ENCODE assay signal across 8 mouse cellular contexts in genomic region chr15:79804352-79805071, GRCm38 (mm10). TPM values are rescaled to one million over a fixed set of nuclear protein-coding genes. Genes with fewer than 3 reads are reported as not detected.
DNase-seq lines count a peak whose midpoint lies in the region; ATAC-seq and TF ChIP-seq lines count a peak whose summit lies in the region.

TSS of gene Nptxr (minus strand) at chr15:79804766.

- peaks cover 90% of the 10 kb centered on the region for H3K27me3 ChIP-seq in limb, embryonic 13.5 days
- peaks cover 8% of the 10 kb centered on the region for H3K27me3 ChIP-seq in midbrain, postnatal 0 days (ENCODE audit: insufficient read depth, low read length)

- ATAC-seq in limb, embryonic 13.5 days (ENCODE audit: low FRiP score, low read depth), result peak; percentile 78
- peak; percentile 74 for ATAC-seq in midbrain, postnatal 0 days (ENCODE audit: low FRiP score)

- no peaks in the 10 kb centered on the region for H3K9me3 ChIP-seq in limb, embryonic 13.5 days
- H3K9me3 ChIP-seq in midbrain, postnatal 0 days (ENCODE audit: low read length), result no peaks in the 10 kb centered on the region

- DNase-seq in layer of hippocampus, adult 11-12 months (ENCODE audit: low spot score), result peak; percentile 66
- no peak for DNase-seq in layer of hippocampus, adult 9-11 months
- peak; percentile 68 to 85 for DNase-seq in cerebellum, adult 18-20 months
- DNase-seq in frontal cortex, adult 2 months (ENCODE audit: extremely low spot score in 1 of 2, low spot score in 1 of 2), result peak in 1 of 2 experiments; percentile 71
- DNase-seq in induced T-regulatory cell, adult 2 months (ENCODE audit: low read depth), result peak; percentile 38
- peak; percentile 72 for DNase-seq in midbrain, postnatal 0 days (ENCODE audit: low spot score)
- peak; percentile 39 to 41 for DNase-seq in urinary bladder, postnatal 36 days (ENCODE audit: low spot score in 2 of 2)

- H3K4me2 ChIP-seq in limb, embryonic 13.5 days (replicated peaks), result peak within 1 kb of the TSS; percentile 91
- H3K4me2 ChIP-seq in midbrain, postnatal 0 days (ENCODE audit: low read depth, low read length, poor library complexity, severe bottlenecking), result peak within 1 kb of the TSS; percentile 65

- peak within 1 kb of the TSS; percentile 66 for H3K4me3 ChIP-seq in limb, embryonic 13.5 days
- peak within 1 kb of the TSS; percentile 74 for H3K4me3 ChIP-seq in midbrain, postnatal 0 days (ENCODE audit: low read depth, low read length)

- H3K9ac ChIP-seq in limb, embryonic 13.5 days, result peak within 1 kb of the TSS; percentile 76
- peak within 1 kb of the TSS; percentile 91 for H3K9ac ChIP-seq in midbrain, postnatal 0 days (replicated peaks; ENCODE audit: low read length, poor library complexity, severe bottlenecking)

- TF ChIP-seq CTCF in midbrain, postnatal 0 days (IDR thresholded peaks at IDR 0.05), result 0 out of 2 replicates have a peak, but pooled peaks have one; percentile 1

- no peaks in the 10 kb centered on the region for H3K36me3 ChIP-seq in limb, embryonic 13.5 days
- 0 out of 2 replicates have a peak, but pooled peaks cover 2% of the 10 kb centered on the region for H3K36me3 ChIP-seq in midbrain, postnatal 0 days (ENCODE audit: insufficient read depth, low read length)

- peaks cover 13% of the 10 kb centered on the region for H3K4me1 ChIP-seq in limb, embryonic 13.5 days
- peaks cover 4% of the 10 kb centered on the region; the same call in 1 of the 2 replicates for H3K4me1 ChIP-seq in midbrain, postnatal 0 days (ENCODE audit: insufficient read depth, low read length)

- H3K27ac ChIP-seq in limb, embryonic 13.5 days, result no peak within 1 kb of the TSS
- peak within 1 kb of the TSS; percentile 74 for H3K27ac ChIP-seq in midbrain, postnatal 0 days (ENCODE audit: low read depth, low read length)

- WGBS in limb, embryonic 13.5 days, result under 1% methylated on average over 74 of the region's 91 CpGs
- under 1% methylated on average over 79 of the region's 91 CpGs for WGBS in midbrain, postnatal 0 days

RNA-seq across cellular contexts. Expression of gene Nptxr, which starts in this region (rescaled TPM):
- polyA plus RNA-seq in frontal cortex, adult 2 months (2012; rRNA removed), result 293 and 296 TPM in 2 replicates
- 2.7 and 2.9 TPM in 2 replicates for polyA plus RNA-seq in limb, embryonic 13.5 days (2015; fragmentation: Nextera tagmentation; extraction: Ambion mirVana)
- 254 and 288 TPM in 2 replicates for total RNA-seq in midbrain, postnatal 0 days (2014; rRNA removed)
- 84.2 and 97.8 TPM in 2 replicates for polyA plus RNA-seq in midbrain, postnatal 0 days (2015; fragmentation: Nextera tagmentation; extraction: Ambion mirVana)

Comparison
In these comparisons a context has a peak if more than half of its experiments do, and no peak if none do; other contexts are left out.
1. RNA of gene Nptxr (polyA plus RNA-seq): 293 to 296 TPM in frontal cortex, adult 2 months and 84.2 to 97.8 TPM in midbrain, postnatal 0 days; 2.7 to 2.9 TPM in limb, embryonic 13.5 days; every median in the first group is over 10 times any median in the second.